Mouse (Mus musculus) heart, adult 2 months (tissue): ENCODE data around the gene Lipe.

Experiments
- CTCF ChIP-seq: fragments of 200-600 bp; IDR thresholded peaks from 2 replicates; pipeline ENCODE4 v1.8.1; 2022; ENCODE audit warnings: antibody characterized with exemption, mild to moderate bottlenecking, moderate library complexity
- EP300 ChIP-seq: fragments of 200-500 bp; IDR thresholded peaks from 2 replicates; pipeline ENCODE4 v1.6.1; 2011; ENCODE audit warnings: low read depth, low read length, control low read depth; ENCODE audit not compliant: insufficient read depth
- POLR2A ChIP-seq: fragments of 200-500 bp; IDR thresholded peaks from 2 replicates; pipeline ENCODE4 v1.6.1; 2011; ENCODE audit warnings: mild to moderate bottlenecking, low read depth, low read length, control low read depth; ENCODE audit not compliant: insufficient read depth

DNA sequence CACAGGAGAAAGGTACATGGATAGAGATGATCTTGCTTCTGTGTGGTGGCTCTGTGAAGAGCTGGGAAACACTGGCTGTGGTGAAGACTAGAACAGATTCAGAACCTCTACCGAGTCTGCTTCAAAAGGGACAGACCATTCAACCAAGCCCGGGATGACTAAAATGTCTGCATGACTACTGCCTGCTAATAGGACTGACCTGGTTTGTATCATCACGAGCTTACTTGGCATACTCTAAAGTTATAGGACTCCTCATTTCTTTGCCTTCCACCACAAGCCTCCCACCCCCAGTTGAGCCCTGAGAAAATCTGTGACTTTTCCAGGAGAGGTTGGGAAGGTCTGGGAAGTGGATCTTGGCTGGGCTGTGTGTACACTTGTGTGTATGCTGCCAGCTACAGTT lies 13.4 kb upstream of the Lipe start:
- TF ChIP-seq POLR2A (no peak), CTCF (no peak), EP300 (no peak)
